Mouse (Mus musculus): ENCODE results near the gene Dusp2. TPM values are rescaled to one million over a fixed set of nuclear protein-coding genes. Genes with fewer than 3 reads are reported as not detected.
"Not testable (repeated sequence)": the region's sequence is repeated elsewhere in the genome, so short reads cannot be mapped to it uniquely, and the experiment has no call there.

The Dusp2 gene
- polyA plus RNA-seq (2012; rRNA removed): 1.6 and 1.8 TPM in 2 replicates

DNA sequence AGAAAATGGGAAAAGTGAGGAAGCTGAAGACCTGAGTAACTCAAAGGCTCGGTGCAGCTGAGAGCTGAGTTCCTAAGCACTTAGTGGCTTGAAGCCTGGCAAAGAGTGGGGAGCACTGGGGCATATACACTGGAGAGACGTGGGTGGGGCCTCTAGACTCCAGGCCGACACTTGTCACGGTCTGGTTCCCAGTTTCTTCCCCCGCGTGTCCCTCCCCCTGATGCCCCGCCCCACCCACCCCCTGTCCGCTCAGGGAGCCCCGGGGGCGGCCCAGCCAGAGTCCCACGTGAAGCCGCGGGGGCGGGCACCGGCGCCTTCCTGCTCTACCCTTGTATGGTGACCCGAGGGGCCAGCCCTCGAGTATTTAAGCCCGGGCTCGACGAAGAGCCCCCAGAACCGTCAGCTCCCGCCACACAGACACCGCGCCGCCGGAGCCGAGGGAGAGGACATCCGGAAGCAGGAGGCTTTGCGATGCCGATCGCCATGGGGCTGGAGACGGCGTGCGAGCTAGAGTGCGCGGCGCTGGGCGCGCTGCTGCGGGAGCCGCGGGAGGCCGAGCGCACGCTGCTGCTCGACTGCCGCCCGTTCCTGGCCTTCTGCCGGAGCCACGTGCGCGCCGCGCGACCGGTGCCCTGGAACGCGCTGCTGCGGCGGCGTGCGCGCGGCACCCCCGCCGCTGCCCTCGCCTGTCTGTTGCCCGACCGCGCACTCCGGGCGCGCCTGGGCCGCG lies at the start of gene Dusp2:
TSS of gene Dusp2 (plus strand) at position 393 of the 730 bp plus-strand sequence.
- DNase-seq: peak; percentile 72 to 73
- no peaks in the 10 kb centered on the region for H3K27me3 ChIP-seq (ENCODE audit: control insufficient read depth, insufficient read depth, low read length)
- WGBS: 1% methylated on average over 71 of the region's 76 CpGs
- H3K27ac ChIP-seq (ENCODE audit: insufficient read depth, low read length): no peak within 1 kb of the TSS
- TF ChIP-seq CTCF (IDR thresholded peaks at IDR 0.05; ENCODE audit: borderline replicate concordance, insufficient read depth, low read depth, low read length) (no peak), POLR2A (IDR thresholded peaks at IDR 0.05; ENCODE audit: borderline replicate concordance, insufficient read depth, low read length) (no peak)
- no peaks in the 10 kb centered on the region for H3K4me1 ChIP-seq (ENCODE audit: control insufficient read depth, insufficient read depth, low read length)
- peak within 1 kb of the TSS; percentile 55 for H3K4me3 ChIP-seq (replicated peaks; ENCODE audit: insufficient read depth, low read depth, low read length)

DNA sequence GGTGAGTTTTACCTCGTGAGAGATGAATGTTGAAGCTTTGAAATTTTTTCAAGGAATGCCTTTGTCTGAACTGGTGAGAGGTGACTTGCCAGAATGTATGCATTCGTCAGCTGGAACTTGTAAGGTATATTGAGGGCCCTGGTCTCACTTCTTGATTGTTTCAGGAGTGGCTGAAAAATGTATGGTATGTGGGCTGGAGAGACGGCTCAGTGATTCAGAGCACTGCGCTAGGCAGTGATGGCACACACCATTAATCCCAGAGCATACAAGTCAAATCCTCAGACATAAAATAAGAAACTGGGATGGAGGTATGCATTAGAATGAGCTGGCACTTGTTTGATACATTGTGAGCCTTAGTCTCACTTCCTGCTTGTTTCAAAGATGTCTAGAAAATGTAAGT lies 43.7 kb upstream of the Dusp2 start:
- 90% methylated on average over 4 of the region's 4 CpGs for WGBS
- Histone ChIP-seq H3K27ac (ENCODE audit: insufficient read depth, low read length) (no peak overlapping the region), H3K27me3 (ENCODE audit: control insufficient read depth, insufficient read depth, low read length) (no peaks in the 10 kb centered on the region), H3K4me3 (replicated peaks; ENCODE audit: insufficient read depth, low read depth, low read length) (no peak overlapping the region), H3K4me1 (ENCODE audit: control insufficient read depth, insufficient read depth, low read length) (no peaks in the 10 kb centered on the region; the same call in 1 of the 2 replicates)
- no peak for DNase-seq
- no peak for TF ChIP-seq CTCF (IDR thresholded peaks at IDR 0.05; ENCODE audit: borderline replicate concordance, insufficient read depth, low read depth, low read length)
- TF ChIP-seq POLR2A (IDR thresholded peaks at IDR 0.05; ENCODE audit: borderline replicate concordance, insufficient read depth, low read length): no peak

DNA sequence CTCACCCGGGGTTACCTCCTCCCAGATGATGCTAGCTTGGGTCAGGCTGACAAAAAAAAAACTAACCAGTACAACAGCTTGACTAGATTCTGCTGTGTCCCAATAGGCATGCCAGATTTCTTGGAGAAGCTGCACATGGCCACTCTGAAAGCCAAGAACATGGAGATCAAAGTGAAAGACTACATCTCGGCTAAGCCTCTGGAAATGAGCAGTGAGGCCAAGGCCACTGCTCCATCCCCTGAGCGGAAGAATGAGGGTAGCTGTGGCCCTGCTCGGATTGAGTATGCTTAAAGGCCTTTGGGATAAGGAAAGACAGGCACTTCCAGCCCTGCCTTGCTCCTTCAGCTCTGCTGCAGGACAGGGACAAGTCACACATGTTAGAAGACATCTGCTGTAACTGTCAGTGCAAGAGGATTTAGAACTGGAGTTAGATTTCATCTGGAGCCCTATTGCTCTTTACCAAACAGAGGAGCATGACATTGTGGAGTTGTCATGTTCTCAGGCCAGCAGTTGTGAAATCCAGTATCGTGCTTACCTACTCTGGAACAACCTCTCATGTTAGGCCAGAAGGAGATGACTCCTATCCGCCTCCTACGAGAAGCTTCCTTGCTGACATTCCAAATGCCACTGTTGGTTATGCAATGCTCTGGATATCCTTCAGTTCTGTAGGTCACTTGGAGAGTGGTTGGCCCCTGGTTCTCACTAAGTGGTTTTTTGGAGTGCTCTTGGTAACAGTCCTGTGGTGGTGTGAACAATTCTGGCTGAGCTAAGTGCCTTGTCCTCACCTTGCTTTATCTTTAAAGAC lies 38.8 kb upstream of the Dusp2 start:
- 79% methylated on average over 7 of the region's 7 CpGs for WGBS
- Histone ChIP-seq H3K27ac (ENCODE audit: insufficient read depth, low read length) (no peak overlapping the region), H3K4me3 (replicated peaks; ENCODE audit: insufficient read depth, low read depth, low read length) (no peak overlapping the region), H3K4me1 (ENCODE audit: control insufficient read depth, insufficient read depth, low read length) (no peaks in the 10 kb centered on the region; the same call in none of the 2 replicates), H3K27me3 (ENCODE audit: control insufficient read depth, insufficient read depth, low read length) (no peaks in the 10 kb centered on the region)
- TF ChIP-seq CTCF (IDR thresholded peaks at IDR 0.05; ENCODE audit: borderline replicate concordance, insufficient read depth, low read depth, low read length) (no peak), POLR2A (IDR thresholded peaks at IDR 0.05; ENCODE audit: borderline replicate concordance, insufficient read depth, low read length) (no peak)
- no peak for DNase-seq

DNA sequence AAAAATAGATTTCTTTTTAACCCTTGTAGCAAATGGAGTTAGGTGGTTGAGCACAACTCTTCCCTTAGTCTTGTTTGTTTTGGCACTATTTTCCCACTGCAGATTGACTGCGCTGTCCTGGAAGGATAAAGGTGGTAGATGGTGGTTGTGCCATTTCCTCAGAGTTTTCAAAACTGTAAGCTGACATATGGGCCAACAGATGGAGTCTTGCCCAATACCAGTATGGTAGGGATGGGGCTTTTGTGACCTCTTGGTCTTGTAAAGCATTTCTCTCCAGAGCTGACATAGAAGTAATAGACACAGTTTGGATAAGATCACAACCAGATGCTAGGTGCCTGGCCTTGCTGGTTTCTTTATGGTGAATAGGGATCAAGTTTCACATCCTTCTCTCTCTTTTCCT lies 37.9 kb upstream of the Dusp2 start:
- no peaks in the 10 kb centered on the region; the same call in none of the 2 replicates for H3K4me1 ChIP-seq (ENCODE audit: control insufficient read depth, insufficient read depth, low read length)
- H3K27ac ChIP-seq (ENCODE audit: insufficient read depth, low read length): no peak overlapping the region
- peak in 1 of 2 experiments; percentile 37 for DNase-seq
- no peaks in the 10 kb centered on the region for H3K27me3 ChIP-seq (ENCODE audit: control insufficient read depth, insufficient read depth, low read length)
- WGBS: 64% methylated on average over 1 of the region's 1 CpGs
- H3K4me3 ChIP-seq (replicated peaks; ENCODE audit: insufficient read depth, low read depth, low read length): no peak overlapping the region
- TF ChIP-seq CTCF (IDR thresholded peaks at IDR 0.05; ENCODE audit: borderline replicate concordance, insufficient read depth, low read depth, low read length) (no peak), POLR2A (IDR thresholded peaks at IDR 0.05; ENCODE audit: borderline replicate concordance, insufficient read depth, low read length) (no peak)

DNA sequence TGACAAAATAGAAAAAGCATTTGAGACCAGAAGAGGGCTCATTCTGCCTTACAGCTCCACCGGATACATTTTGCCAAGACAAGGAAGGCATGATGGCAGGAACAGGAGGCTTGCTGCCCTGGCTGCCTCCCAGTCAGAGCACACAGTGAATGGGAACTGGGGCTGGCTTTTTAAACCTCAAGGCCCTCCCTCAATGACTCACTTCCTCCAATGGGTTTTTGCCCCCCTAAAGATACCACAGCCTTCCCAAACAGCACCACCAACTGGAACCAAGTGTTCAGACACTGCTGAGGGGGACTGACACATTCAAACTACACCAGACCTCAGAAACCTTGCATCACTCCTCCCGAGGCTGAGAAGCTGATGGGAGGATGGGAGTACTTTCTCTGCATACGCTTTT lies 35.3 kb upstream of the Dusp2 start:
- Histone ChIP-seq H3K4me1 (ENCODE audit: control insufficient read depth, insufficient read depth, low read length) (no peaks in the 10 kb centered on the region; the same call in none of the 2 replicates), H3K27me3 (ENCODE audit: control insufficient read depth, insufficient read depth, low read length) (no peaks in the 10 kb centered on the region), H3K4me3 (replicated peaks; ENCODE audit: insufficient read depth, low read depth, low read length) (no peak overlapping the region), H3K27ac (ENCODE audit: insufficient read depth, low read length) (no peak overlapping the region)
- 71% methylated on average over 3 of the region's 3 CpGs for WGBS
- DNase-seq: no peak
- TF ChIP-seq CTCF (IDR thresholded peaks at IDR 0.05; ENCODE audit: borderline replicate concordance, insufficient read depth, low read depth, low read length) (no peak), POLR2A (IDR thresholded peaks at IDR 0.05; ENCODE audit: borderline replicate concordance, insufficient read depth, low read length) (no peak)

DNA sequence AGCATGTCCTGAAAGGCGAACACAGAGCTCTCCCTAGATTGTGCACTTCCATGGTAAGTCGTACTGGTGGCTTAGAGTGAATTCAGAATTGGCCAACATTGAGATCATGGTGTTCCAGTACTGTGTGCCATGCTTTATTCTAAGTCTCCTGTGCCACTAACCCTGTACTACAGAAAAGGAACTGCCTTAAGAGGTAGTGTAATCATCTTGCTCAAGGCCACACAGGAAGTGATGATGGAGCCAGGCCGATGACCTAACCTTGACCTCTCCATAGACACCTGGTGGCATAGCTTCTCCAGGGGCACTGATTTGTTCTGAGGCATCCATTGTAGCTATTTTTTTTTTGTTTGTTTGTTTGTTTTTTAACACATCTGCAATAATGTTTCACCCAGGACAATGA lies 34.1 kb upstream of the Dusp2 start:
- DNase-seq: no peak
- 91% methylated on average over 3 of the region's 3 CpGs for WGBS
- Histone ChIP-seq H3K27ac (ENCODE audit: insufficient read depth, low read length) (no peak overlapping the region), H3K27me3 (ENCODE audit: control insufficient read depth, insufficient read depth, low read length) (no peaks in the 10 kb centered on the region), H3K4me3 (replicated peaks; ENCODE audit: insufficient read depth, low read depth, low read length) (no peak overlapping the region), H3K4me1 (ENCODE audit: control insufficient read depth, insufficient read depth, low read length) (no peaks in the 10 kb centered on the region; the same call in none of the 2 replicates)
- TF ChIP-seq CTCF (IDR thresholded peaks at IDR 0.05; ENCODE audit: borderline replicate concordance, insufficient read depth, low read depth, low read length) (no peak), POLR2A (IDR thresholded peaks at IDR 0.05; ENCODE audit: borderline replicate concordance, insufficient read depth, low read length) (no peak)

DNA sequence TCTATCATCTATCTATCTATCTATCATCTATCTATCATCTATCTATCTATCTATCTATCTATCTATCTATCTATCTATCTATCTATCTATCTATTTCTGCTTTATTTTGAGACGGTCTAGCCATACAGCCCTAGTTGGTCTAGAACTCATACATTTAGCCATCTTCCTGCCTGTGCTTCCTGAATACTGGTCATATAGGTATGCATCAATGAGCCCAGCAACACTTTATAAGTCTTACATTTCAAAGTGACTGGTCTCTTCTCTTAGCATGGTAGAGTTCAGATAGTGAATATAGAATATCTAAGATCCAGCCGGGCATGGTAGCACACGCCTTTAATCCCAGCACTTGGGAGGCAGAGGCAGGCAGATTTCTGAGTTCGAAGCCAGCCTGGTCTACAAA lies 31.8 kb upstream of the Dusp2 start:
- DNase-seq; H3K4me1 ChIP-seq (ENCODE audit: control insufficient read depth, insufficient read depth, low read length); H3K27me3 ChIP-seq (ENCODE audit: control insufficient read depth, insufficient read depth, low read length); H3K4me3 ChIP-seq (replicated peaks; ENCODE audit: insufficient read depth, low read depth, low read length); H3K27ac ChIP-seq (ENCODE audit: insufficient read depth, low read length): not testable (repeated sequence)
- WGBS: 92% methylated on average over 4 of the region's 4 CpGs
